Mouse (Mus musculus): Measurements from ENCODE around the gene Plekhg1.

GRCm38 (mm10) chr10:3749580-3749979 lies 9.4 kb downstream of the Plekhg1 start:
- TF ChIP-seq CTCF (conservative IDR thresholded peaks at IDR 0.05 in 1 of 2, IDR thresholded peaks at IDR 0.05 in 1 of 2; ENCODE audit: low read depth in 2 of 2, low read length in 2 of 2) (no peak), POLR2AphosphoS2 (IDR thresholded peaks at IDR 0.05; ENCODE audit: low read depth, low read length) (no peak), MAFK (IDR thresholded peaks at IDR 0.05; ENCODE audit: insufficient replicate concordance, low read length) (no peak), USF1 (IDR thresholded peaks at IDR 0.05; ENCODE audit: low read depth, low read length) (no peak), EP300 (IDR thresholded peaks at IDR 0.05; ENCODE audit: low read length) (no peak), RCOR1 (conservative IDR thresholded peaks at IDR 0.05; ENCODE audit: low read depth, low read length) (no peak), PAX5 (IDR thresholded peaks at IDR 0.05; ENCODE audit: low read length) (no peak), NELFE (IDR thresholded peaks at IDR 0.05; ENCODE audit: low read depth, low read length) (no peak)
